Mouse (Mus musculus) left cerebral cortex, postnatal 36 days (tissue): ENCODE measurements around the gene Erich2. TPM values are rescaled to one million over a fixed set of nuclear protein-coding genes. Genes with fewer than 3 reads are reported as not detected.
A peak's percentile ranks its signal among the peaks of the same experiment; 100 is the strongest.

Experiments used
- DNase-seq, 2 experiments: peaks; one replicate each; pipeline ENCODE4 v3.0.0; 2021 to 2022; ENCODE audit warnings: low spot score in 2 of 2, mixed read lengths in 1 of 2
- intact Hi-C: fragments of 180-260 bp; cut with DNase I; formaldehyde crosslinking; loops from one replicate; pipeline ENCODE4 v1.15.1; 2025
- total RNA-seq, 2 experiments: library from RNA; stranded (reverse); gene quantifications; 2 replicates each; pipeline ENCODE4 v1.2.3; 2021

The Erich2 gene
- total RNA-seq, 2 experiments from 2014 or later = 0.54 to 0.59 TPM

- peak in 1 of 2 experiments; percentile 52 for DNase-seq
- intact Hi-C loops = loop anchor here (5.0 kb wide), 2 partner anchors 344 to 976 kb away; no protein-coding TSS in a partner anchor
These were observed 52.6 kb downstream of the Erich2 start for GRCm38 (mm10) chr2:70561077-70561795.

DNA sequence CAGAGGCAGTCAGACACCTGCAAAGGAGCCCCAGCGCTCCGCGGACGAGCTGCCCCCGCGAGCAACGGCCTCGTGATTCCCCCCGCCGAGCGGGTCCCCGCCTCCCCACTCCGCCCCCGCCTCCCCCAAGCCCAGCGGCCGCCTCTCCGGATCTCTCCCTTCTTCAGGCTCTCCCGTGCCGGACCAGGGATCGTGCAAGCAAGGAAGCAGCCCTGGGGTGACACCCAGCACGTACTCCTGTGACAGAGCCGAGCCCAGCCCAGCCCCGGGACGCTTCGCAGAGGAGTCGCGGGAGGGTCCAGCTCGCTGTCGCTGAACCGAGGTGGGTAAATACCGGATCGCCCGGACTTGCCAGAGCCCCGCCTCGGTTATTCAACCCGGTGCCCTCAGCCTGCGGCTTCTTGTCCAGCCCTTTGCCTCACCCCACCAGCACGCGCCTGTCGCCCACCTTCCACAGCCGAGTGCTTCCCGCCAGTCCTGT is 53.4 kb downstream of the Erich2 start:
- peak in 1 of 2 experiments; percentile 40 for DNase-seq
- intact Hi-C loops = loop anchor here (5.0 kb wide), 2 partner anchors 345 to 975 kb away; no protein-coding TSS in a partner anchor

- no peak for DNase-seq
- intact Hi-C loops = loop anchor here (5.0 kb wide), 2 partner anchors 345 to 975 kb away; no protein-coding TSS in a partner anchor
These were observed 54.0 kb downstream of the Erich2 start for GRCm38 (mm10) chr2:70562611-70562980.

- intact Hi-C loops = loop anchor here (5.0 kb wide), 2 partner anchors 346 to 974 kb away; no protein-coding TSS in a partner anchor
- no peak for DNase-seq
These were observed 54.5 kb downstream of the Erich2 start for GRCm38 (mm10) chr2:70562981-70563671.

DNA sequence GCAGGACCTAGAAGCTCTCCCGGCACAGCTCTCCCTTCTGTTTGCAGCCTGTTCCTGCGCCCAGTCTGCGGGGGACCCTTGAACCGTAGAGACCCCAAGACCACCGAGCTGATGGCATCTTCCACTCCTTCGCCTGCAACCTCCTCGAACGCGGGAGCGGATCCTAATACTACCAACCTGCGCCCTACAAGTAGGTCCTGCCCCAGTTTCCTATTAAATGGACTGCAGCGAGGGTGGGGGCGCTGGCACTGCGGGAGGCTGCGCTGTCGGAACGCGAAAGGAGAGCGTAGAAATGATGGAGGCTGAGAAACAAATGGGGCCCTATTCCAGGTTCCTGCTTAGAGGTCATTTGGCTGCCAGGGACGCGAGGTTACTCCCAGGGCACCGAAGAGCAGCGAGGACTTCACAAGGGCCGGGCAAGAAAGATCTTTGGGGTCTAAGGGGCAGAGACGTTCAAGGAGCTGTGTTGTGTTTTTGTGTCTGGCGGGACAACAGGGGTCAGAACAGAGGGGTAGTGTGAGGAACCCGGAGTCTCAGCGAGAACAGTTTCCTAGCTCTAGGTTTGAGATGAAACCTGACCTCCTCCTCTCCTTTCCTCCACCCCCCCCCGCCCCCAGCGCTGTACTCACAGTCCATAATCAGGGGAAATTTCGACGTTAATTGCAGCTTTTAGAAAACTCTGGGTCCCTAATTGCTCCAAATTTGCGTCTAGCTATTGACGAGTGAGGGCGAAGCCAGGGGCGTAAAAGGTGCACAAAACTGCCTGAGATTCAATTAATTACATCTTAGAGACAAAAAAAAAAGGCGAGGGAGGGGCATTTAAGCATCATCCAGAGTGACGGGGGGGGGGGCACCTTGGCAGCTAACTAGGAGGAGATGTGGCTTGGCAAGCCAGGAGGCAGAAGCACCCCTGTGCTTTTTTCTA is 55.4 kb downstream of the Erich2 start:
- no peak for DNase-seq
- intact Hi-C loops = loop anchor here (5.0 kb wide), 2 partner anchors 347 to 973 kb away; no protein-coding TSS in a partner anchor

- intact Hi-C loops = loop anchor here (5.0 kb wide), 2 partner anchors 347 to 973 kb away; no protein-coding TSS in a partner anchor
These were observed 56.2 kb downstream of the Erich2 start for GRCm38 (mm10) chr2:70564646-70565315.

DNA sequence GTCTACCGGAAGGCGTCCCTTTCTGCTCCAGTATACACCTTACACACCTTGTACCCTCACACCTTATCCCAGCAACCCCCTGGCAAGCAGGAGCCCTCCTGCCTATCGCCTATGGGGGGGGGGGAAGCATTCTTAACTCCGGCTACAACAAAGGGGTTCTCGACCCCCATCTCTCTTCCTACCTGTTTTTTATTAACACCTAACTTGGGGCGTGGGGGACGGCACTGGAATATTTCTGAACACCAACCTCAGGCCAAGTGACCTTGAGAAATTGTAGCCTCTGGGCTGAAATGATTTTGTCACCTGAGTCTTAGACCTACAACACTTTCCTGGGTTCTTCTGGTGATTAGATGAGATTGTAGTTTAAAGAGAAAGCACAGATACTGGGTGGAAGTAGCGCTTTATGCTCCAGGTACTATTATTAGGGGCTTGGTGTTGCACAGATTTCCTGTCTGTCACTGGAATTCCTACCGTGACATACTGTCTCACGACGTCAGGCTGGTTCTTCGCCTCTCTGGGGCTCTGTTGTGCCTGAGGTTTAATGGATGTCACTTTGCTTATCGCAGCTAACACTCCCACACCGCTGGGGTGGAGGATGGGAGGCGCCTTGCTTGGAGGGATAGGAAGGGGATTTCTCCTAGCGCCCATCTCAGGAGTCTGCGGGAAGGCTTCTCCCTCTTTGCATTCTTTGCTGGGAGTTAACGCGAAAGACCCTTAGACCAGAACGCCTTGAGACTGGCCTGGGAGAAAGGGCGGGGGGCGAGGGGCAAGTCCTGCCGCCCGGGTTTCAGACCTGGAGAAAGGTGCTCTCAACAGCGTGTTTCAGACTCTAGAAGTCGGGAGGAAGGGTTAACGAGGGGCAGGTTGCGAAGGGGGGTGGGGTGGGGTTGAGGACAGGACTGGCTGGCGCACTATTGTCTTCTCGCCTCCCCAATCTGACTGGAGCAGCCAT is 57.3 kb downstream of the Erich2 start:
- no peak for DNase-seq
- intact Hi-C loops = no loop called here

More at GRCm38 (mm10) chr2:70564646-70565315, 56.2 kb downstream of the Erich2 start:
- no peak for DNase-seq

- no peak for DNase-seq
- intact Hi-C loops = no loop called here
These were observed 58.0 kb downstream of the Erich2 start for GRCm38 (mm10) chr2:70566603-70566981.

DNA sequence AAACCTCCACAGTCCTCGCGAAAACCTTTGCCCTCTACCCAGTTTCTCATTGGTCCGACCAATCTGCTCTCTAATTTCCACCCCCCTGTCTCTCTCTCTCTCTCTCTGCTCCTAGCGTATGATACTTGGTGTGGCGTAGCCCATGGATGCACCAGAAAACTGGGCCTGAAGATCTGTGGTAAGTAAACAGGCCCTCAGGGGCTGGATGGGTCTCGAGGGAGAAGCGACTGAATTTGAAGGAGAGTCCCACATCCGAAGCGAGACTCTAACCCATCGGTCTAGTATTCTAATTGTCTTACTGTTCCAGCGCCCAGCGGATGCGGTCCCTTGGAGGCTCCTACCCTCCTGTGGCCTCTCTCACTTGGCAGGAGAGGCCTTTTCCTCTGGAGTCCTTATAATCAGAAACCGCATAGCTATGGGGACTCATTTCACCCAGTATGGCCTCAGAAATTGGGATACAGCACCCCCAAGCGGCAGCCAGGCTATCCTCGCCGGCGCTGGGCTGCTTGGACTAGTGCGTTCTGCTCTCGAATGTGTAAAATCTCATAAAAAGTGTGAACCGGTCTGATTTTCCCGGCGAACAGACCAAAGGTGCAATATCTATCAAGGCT is 58.6 kb downstream of the Erich2 start:
- DNase-seq = no peak
- intact Hi-C loops = no loop called here

DNA sequence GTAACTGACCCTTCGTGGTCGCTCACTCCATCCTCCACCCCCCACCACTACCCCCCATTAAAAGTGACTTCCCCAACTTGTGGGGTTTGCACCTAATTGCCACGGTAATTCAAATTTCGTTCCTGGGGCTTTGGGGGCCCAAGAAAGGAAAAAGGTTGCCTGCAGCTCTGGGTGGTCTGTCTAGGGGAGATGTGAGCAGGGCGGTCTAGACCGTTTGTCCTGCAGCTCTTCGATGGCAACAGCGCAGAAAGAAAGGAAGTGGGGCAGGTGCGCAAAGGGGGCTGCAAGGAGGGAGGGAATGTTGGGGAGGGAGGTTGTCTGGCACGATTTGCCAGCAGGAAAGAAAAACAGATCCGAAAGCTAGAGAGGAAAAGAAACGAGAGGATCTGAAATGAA is 59.1 kb downstream of the Erich2 start:
- intact Hi-C loops = no loop called here
- DNase-seq = no peak

DNA sequence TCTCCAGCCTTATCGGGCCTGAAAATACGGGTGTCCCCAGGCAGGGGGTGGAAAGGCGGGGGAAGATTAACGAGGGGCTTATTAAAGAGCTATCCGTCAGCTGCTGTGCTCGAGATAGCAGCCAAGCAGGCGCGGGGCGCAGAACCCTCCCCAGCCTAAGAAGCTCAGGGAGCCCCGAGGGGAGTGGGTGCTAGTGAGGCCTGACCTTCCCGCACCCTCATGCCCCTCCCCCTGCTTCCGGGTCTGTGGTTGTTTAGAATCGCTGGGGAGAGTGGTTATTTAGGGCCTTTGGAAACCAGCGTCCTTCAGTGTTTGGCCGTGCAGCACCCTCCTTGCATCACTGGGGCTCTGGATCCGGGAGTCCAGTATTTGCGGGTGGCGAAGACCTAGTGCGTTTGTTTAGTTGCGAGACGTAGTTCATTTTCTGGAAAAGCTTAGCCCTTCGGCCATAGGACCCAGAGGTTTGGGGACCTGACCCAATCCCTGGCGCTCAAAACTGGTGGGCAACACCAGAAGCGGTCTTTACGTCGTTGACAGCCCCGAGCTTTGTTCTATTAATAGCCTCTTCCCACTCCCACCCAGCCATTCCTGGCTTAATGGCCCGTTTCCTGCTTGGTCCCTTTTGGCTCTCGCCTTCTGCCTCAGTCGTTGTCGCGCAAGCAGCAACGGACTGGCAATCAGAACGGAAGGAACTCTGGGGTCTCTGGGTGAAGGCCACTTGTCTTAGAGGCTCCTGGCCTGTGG is 59.8 kb downstream of the Erich2 start:
- DNase-seq = no peak
- intact Hi-C loops = no loop called here

DNA sequence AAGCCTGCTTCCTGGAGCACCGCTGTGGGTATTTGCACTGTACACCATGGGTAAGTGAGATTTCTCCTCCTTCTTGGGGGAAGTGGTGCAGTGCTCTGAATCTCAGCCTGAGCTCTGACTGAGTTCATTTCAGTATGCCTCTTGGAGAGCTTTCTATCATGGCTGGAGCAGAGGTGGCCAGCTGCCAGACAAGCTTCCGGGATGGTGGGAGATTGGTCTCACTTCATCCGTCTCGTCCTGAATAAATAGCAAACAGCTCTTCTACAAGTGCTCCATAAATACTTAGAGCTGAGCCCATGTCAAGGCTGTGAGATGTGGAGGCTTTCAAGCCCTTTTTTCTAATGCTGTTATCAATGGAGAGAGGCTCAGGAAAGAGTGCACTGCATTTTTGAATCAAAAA is 63.1 kb downstream of the Erich2 start:
- intact Hi-C loops = no loop called here
- no peak for DNase-seq

DNA sequence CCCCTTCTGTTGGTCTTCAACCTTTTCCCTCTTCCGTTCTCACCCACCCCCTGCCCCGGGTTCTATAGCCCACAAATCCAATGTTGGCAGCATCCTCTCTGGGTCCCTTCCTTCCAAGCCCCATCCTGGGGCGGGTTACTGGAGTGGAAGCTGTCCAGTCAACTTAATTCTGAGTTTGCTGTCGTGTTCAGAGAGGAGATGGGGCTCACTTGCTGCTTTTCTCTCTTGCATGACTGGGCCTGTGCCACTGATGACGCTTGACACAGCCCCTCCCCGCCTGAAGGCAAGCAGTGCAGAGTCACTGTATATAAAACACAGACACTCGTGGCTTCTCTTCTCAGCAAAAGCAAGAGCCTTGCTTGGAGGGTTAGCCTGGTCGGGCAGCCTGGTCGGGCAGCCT is 63.6 kb downstream of the Erich2 start:
- intact Hi-C loops = no loop called here
- DNase-seq = no peak

DNA sequence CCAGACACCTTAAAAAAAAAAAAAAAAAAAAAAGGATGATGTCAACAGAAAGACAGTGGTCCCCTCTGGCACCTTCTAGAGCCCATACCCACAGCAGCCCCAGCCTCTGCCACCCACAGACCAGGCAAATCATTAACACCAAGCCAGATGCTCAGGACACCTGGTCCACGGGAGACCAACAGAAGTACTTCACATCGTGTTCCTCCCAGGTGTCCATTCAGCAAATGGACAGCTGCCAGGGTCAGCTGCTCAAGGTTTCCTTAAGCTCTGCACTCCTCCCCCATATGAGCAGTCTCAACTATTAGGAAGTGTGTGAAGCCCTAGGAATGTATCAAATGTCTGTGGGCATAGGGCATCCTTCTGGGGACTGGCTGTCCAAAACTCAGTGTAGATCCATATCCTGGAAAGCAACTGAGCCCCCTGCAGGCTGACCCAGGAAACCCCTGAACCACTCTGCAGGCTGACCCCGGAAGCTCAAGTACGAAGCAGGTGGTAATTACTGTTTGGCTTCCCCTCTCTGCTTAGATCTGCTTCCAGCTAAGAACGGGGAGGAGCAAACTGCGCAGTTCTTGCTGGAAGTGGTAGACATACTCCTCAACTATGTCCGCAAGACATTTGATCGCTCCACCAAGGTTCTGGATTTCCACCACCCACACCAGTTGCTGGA is 65.1 kb downstream of the Erich2 start:
- DNase-seq = no peak
- intact Hi-C loops = no loop called here

DNA sequence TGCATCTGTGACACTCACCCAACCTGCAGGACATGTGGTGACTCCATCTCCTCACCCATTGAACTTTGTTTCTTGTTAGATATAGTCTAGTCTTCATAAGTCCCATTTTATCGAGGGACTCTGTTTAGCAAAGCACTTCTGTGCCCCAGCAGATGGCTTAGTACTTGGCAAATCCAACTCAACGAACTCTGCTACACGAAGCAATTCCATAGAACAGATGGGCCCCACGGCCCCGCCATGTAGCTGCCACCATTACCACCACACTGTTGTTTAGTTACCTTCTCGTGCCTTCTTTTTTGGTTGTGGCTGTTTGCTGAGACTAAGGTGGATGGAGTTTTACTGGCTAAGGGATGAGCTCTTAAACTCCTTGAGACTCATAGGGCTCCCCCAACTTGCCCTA is 79.6 kb downstream of the Erich2 start:
- intact Hi-C loops = no loop called here
- no peak for DNase-seq
